Mouse (Mus musculus): Measurements from ENCODE around the gene Hyls1. TPM values are rescaled to one million over a fixed set of nuclear protein-coding genes. Genes with fewer than 3 reads are reported as not detected.

Gene Hyls1
- polyA plus RNA-seq, 1 experiment = 29.5 TPM

DNA sequence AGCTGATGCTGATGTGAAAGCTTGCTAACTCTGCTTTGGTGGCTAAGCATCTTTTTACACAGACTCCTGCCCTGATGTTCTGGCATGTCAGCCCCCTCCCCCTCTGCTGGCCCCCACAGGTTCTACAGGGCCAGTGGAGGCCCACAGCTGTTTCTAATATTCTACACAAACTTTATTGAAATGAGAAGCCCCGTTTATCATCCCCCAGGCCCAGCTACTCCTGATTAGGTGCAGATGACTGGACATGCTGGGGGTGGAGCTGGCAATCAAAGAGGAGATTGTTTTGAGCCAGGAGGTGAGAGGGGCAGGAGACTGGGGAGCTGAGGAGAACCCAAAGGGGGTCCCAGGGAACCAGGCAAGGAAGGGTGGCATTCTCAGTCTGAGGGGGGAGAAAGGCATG lies 40.4 kb downstream of the Hyls1 start:
- no peaks in the 10 kb centered on the region for H3K27me3 ChIP-seq (ENCODE audit: control insufficient read depth, insufficient read depth, low read length, poor library complexity, severe bottlenecking)
- H3K36me3 ChIP-seq (ENCODE audit: control insufficient read depth, insufficient read depth, low read length, poor library complexity, severe bottlenecking) = no peaks in the 10 kb centered on the region
- H3K9me3 ChIP-seq (replicated peaks; ENCODE audit: control insufficient read depth, insufficient read depth, low read length, poor library complexity, severe bottlenecking) = no peaks in the 10 kb centered on the region
- H3K4me1 ChIP-seq (ENCODE audit: control insufficient read depth, insufficient read depth, low read length) = no peaks in the 10 kb centered on the region
- no peak for TF ChIP-seq EP300 (IDR thresholded peaks at IDR 0.05; ENCODE audit: insufficient read depth, low read depth, low read length)
- no peak overlapping the region for H3K27ac ChIP-seq (ENCODE audit: insufficient read depth, low read length)
- no peak overlapping the region for H3K9ac ChIP-seq (ENCODE audit: low read depth, poor library complexity, severe bottlenecking)
- no peak overlapping the region for H3K4me3 ChIP-seq (ENCODE audit: low read depth, low read length)

DNA sequence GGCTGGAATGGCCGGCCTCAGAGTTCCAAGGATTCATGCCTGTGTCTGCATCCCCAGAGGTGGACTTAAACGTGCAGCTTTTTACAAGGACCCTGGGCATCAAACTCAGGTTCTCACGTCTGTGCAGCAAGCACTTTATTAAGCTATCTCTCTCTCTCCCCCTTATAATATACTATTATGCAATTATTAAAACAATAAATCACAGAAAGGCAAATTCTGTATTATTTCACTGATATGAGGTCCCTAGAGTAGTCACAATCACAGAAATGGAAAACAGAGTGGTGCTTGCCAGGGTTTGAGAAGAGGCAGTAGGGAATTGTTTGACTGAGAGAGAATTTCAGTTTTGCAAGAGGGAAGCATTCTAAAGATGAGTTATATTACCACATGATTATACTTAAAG lies 41.1 kb downstream of the Hyls1 start:
- H3K4me1 ChIP-seq (ENCODE audit: control insufficient read depth, insufficient read depth, low read length) = no peaks in the 10 kb centered on the region
- no peaks in the 10 kb centered on the region for H3K36me3 ChIP-seq (ENCODE audit: control insufficient read depth, insufficient read depth, low read length, poor library complexity, severe bottlenecking)
- no peaks in the 10 kb centered on the region for H3K27me3 ChIP-seq (ENCODE audit: control insufficient read depth, insufficient read depth, low read length, poor library complexity, severe bottlenecking)
- TF ChIP-seq POLR2A (IDR thresholded peaks at IDR 0.05; ENCODE audit: insufficient read depth, low read length) (no peak), CTCF (IDR thresholded peaks at IDR 0.05; ENCODE audit: low read depth, low read length) (no peak), EP300 (IDR thresholded peaks at IDR 0.05; ENCODE audit: insufficient read depth, low read depth, low read length) (no peak)
- no peak overlapping the region for H3K9ac ChIP-seq (ENCODE audit: low read depth, poor library complexity, severe bottlenecking)
- no peaks in the 10 kb centered on the region for H3K9me3 ChIP-seq (replicated peaks; ENCODE audit: control insufficient read depth, insufficient read depth, low read length, poor library complexity, severe bottlenecking)
- H3K27ac ChIP-seq (ENCODE audit: insufficient read depth, low read length) = no peak overlapping the region
- no peak overlapping the region for H3K4me3 ChIP-seq (ENCODE audit: low read depth, low read length)

DNA sequence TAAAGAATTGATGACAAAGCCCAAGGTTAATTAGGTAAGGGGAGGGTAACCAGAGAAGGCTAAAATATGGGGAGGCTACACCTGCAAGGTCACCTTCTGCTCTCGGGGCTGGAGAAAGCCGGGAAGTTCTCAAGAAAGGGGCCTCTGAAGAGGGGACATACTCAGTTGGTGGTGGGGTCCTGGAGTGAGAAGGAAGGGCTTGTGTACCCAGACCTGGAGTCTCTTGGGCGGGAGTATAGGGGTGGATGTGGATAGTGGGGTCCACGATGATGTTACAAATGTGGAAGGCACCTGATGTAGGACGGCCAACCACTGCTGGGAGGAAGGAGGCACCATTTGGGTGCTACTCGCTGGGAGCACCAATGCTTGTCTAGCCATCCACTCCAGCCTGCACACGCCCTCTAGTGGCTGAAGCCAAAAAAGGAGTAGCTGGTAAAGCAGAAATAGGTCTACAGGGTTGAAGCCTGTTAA lies 46.2 kb downstream of the Hyls1 start:
- no peaks in the 10 kb centered on the region for H3K36me3 ChIP-seq (ENCODE audit: control insufficient read depth, insufficient read depth, low read length, poor library complexity, severe bottlenecking)

DNA sequence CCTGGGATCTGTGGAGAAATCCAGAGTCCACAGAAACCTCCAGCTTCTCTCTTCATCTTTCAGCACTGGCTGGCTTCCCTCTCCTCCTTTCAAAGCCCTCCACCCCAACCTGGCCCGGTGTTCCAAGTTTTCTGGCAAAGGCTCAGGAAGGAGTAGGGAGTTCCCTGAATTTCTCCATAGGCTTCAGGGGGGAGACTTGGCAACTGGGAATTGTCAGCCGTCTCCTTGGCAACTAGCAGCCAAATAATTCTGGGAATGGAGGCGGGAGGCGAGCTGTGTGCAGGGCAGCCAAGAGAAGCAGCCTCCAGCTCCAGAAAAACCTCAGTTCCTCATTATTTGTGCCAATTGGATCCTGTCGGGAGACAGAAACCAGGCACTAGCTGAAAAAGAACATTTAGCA lies 46.7 kb downstream of the Hyls1 start:
- Histone ChIP-seq H3K4me3 (ENCODE audit: low read depth, low read length) (no peak overlapping the region), H3K27ac (ENCODE audit: insufficient read depth, low read length) (no peak overlapping the region), H3K9me3 (replicated peaks; ENCODE audit: control insufficient read depth, insufficient read depth, low read length, poor library complexity, severe bottlenecking) (no peaks in the 10 kb centered on the region), H3K9ac (ENCODE audit: low read depth, poor library complexity, severe bottlenecking) (no peak overlapping the region), H3K4me1 (ENCODE audit: control insufficient read depth, insufficient read depth, low read length) (no peaks in the 10 kb centered on the region), H3K27me3 (ENCODE audit: control insufficient read depth, insufficient read depth, low read length, poor library complexity, severe bottlenecking) (no peaks in the 10 kb centered on the region), H3K36me3 (ENCODE audit: control insufficient read depth, insufficient read depth, low read length, poor library complexity, severe bottlenecking) (no peaks in the 10 kb centered on the region)
- TF ChIP-seq POLR2A (IDR thresholded peaks at IDR 0.05; ENCODE audit: insufficient read depth, low read length) (no peak), EP300 (IDR thresholded peaks at IDR 0.05; ENCODE audit: insufficient read depth, low read depth, low read length) (no peak), CTCF (IDR thresholded peaks at IDR 0.05; ENCODE audit: low read depth, low read length) (no peak)

More for the DNA sequence above, 46.2 kb downstream of the Hyls1 start:
- no peaks in the 10 kb centered on the region for H3K4me1 ChIP-seq (ENCODE audit: control insufficient read depth, insufficient read depth, low read length)
- no peak overlapping the region for H3K9ac ChIP-seq (ENCODE audit: low read depth, poor library complexity, severe bottlenecking)
- no peak overlapping the region for H3K4me3 ChIP-seq (ENCODE audit: low read depth, low read length)
- H3K27ac ChIP-seq (ENCODE audit: insufficient read depth, low read length) = no peak overlapping the region
- H3K9me3 ChIP-seq (replicated peaks; ENCODE audit: control insufficient read depth, insufficient read depth, low read length, poor library complexity, severe bottlenecking) = no peaks in the 10 kb centered on the region
- no peaks in the 10 kb centered on the region for H3K27me3 ChIP-seq (ENCODE audit: control insufficient read depth, insufficient read depth, low read length, poor library complexity, severe bottlenecking)
- TF ChIP-seq POLR2A (IDR thresholded peaks at IDR 0.05; ENCODE audit: insufficient read depth, low read length) (no peak), CTCF (IDR thresholded peaks at IDR 0.05; ENCODE audit: low read depth, low read length) (peak; percentile 89)

DNA sequence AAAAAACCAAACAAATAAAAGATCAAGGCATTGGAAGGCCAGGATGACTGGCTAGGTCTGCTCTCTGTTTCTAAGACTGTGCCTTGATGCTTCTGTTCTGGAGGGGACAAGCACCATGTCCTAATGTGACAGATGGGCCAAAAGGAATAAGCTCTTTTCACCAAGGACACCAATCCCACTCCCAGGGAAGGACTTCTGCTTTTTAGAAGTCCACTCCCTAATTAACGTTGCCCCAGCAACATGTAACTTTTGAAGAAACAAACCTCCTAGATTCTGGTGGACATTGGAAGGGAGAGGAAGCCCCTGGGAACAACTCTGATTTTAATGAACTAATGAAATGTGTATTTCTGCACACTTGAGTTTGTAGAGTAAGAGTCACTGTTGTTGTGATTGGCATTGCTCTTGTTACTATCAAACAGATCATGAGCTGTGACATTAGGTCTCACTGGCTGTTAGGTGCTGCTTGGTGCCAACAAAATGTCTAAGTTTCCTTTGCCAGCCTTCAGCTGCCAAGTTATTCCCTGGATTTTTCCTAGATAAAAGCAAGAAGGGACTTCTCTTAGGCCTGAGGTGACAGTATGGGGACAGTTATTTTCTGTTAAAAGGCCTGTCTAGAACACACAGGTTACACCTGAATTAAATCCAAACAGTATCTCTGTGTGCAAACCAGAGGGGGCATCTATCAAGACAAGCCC lies 47.2 kb downstream of the Hyls1 start:
- TF ChIP-seq POLR2A (IDR thresholded peaks at IDR 0.05; ENCODE audit: insufficient read depth, low read length) = no peak
- TF ChIP-seq EP300 (IDR thresholded peaks at IDR 0.05; ENCODE audit: insufficient read depth, low read depth, low read length) = no peak
- no peak for TF ChIP-seq CTCF (IDR thresholded peaks at IDR 0.05; ENCODE audit: low read depth, low read length)
- no peaks in the 10 kb centered on the region for H3K4me1 ChIP-seq (ENCODE audit: control insufficient read depth, insufficient read depth, low read length)
- H3K27ac ChIP-seq (ENCODE audit: insufficient read depth, low read length) = no peak overlapping the region
- no peaks in the 10 kb centered on the region for H3K9me3 ChIP-seq (replicated peaks; ENCODE audit: control insufficient read depth, insufficient read depth, low read length, poor library complexity, severe bottlenecking)
- no peaks in the 10 kb centered on the region for H3K27me3 ChIP-seq (ENCODE audit: control insufficient read depth, insufficient read depth, low read length, poor library complexity, severe bottlenecking)
- H3K9ac ChIP-seq (ENCODE audit: low read depth, poor library complexity, severe bottlenecking) = no peak overlapping the region
- H3K36me3 ChIP-seq (ENCODE audit: control insufficient read depth, insufficient read depth, low read length, poor library complexity, severe bottlenecking) = no peaks in the 10 kb centered on the region
- no peak overlapping the region for H3K4me3 ChIP-seq (ENCODE audit: low read depth, low read length)

DNA sequence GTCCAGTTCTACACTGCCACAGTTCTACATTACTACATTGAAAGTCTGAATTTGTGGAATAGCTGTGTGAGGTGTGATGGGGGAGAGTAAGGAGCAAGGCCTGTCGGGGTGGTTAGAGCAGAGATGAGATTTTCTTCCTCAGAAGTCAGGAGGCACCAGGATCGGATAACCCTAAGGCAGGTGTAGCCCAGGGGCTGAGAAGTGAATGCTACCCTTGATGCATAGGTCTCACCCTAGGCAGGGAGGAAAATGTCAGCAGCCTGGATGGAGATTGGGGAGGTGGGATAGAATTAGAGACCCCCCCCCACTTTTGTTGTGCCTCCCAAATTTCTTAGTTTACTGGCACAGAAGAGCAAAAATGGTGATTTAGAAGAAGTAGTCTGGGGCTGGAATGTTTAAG lies 48.0 kb downstream of the Hyls1 start:
- Histone ChIP-seq H3K27me3 (ENCODE audit: control insufficient read depth, insufficient read depth, low read length, poor library complexity, severe bottlenecking) (no peaks in the 10 kb centered on the region), H3K9me3 (replicated peaks; ENCODE audit: control insufficient read depth, insufficient read depth, low read length, poor library complexity, severe bottlenecking) (no peaks in the 10 kb centered on the region), H3K36me3 (ENCODE audit: control insufficient read depth, insufficient read depth, low read length, poor library complexity, severe bottlenecking) (no peaks in the 10 kb centered on the region), H3K9ac (ENCODE audit: low read depth, poor library complexity, severe bottlenecking) (no peak overlapping the region), H3K27ac (ENCODE audit: insufficient read depth, low read length) (no peak overlapping the region), H3K4me3 (ENCODE audit: low read depth, low read length) (no peak overlapping the region), H3K4me1 (ENCODE audit: control insufficient read depth, insufficient read depth, low read length) (no peaks in the 10 kb centered on the region)
- TF ChIP-seq POLR2A (IDR thresholded peaks at IDR 0.05; ENCODE audit: insufficient read depth, low read length) = no peak
- TF ChIP-seq CTCF (IDR thresholded peaks at IDR 0.05; ENCODE audit: low read depth, low read length) = no peak

Measured in ES-Bruce4 (cell line).